Mouse (Mus musculus) heart, postnatal 0 days (tissue): ENCODE results near the gene Gm1043.

Experiments used
- CTCF ChIP-seq: IDR thresholded peaks from 2 replicates; pipeline ENCODE4 v1.5.1; 2016; ENCODE audit warnings: antibody characterized with exemption, control low read depth, low read depth
- EP300 ChIP-seq: IDR thresholded peaks from 2 replicates; pipeline ENCODE4 v1.6.1; 2016; ENCODE audit warnings: antibody characterized with exemption, low read depth

DNA sequence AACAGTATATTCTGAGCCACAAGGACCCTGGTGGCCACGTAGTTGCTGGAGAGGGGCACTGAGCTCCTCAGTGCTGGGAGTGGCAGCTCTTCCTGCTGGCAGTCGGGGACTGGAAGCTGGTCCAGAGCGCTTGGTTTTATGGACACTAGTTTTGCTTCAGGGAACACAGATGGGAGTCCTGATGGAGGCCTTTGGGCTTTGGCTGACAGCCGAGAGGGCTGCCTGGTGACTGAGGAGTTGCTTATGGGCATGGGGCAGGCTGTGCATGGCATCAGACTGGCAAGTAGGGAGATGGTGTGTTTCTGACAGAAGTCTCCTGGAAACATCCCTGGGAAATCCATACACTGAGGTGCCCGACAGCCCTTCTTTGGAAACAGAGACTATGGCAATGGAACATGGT, 105.2 kb downstream of the Gm1043 start:
- TF ChIP-seq CTCF (no peak), EP300 (no peak)
